Mouse (Mus musculus) retina, adult 2 months (tissue): ENCODE measurements at regions not wholly inside any gene's neighbourhood (a gene's known extent, or its start where the extent isn't known, plus 50 kb on each side); places are given as distances from the start of the nearest gene placed in this dataset.

Source experiments
- DNase-seq: peaks from one replicate; pipeline ENCODE4 v3.0.0-alpha.2; 2012; ENCODE audit warnings: low read depth, low spot score

GRCm38 (mm10) chr4:55203731-55204710, 145.8 kb upstream of the Rad23b start:
- no peak for DNase-seq

GRCm38 (mm10) chr4:55206226-55206625, 143.6 kb upstream of the Rad23b start:
- no peak for DNase-seq

- DNase-seq, result no peak
These were observed 142.0 kb upstream of the Rad23b start for GRCm38 (mm10) chr4:55207749-55208385.

GRCm38 (mm10) chr4:55208386-55209345, 141.2 kb upstream of the Rad23b start:
- DNase-seq, result no peak

- DNase-seq, result no peak
These were observed 134.2 kb upstream of the Rad23b start for GRCm38 (mm10) chr4:55215425-55216174.

GRCm38 (mm10) chr4:55216175-55216545, 133.7 kb upstream of the Rad23b start:
- peak; percentile 69 for DNase-seq

GRCm38 (mm10) chr4:55225766-55226165, 124.1 kb upstream of the Rad23b start:
- no peak for DNase-seq

GRCm38 (mm10) chr4:55227394-55227793, 122.4 kb upstream of the Rad23b start:
- DNase-seq, result no peak

GRCm38 (mm10) chr4:55231522-55231921, 118.3 kb upstream of the Rad23b start:
- DNase-seq, result no peak

GRCm38 (mm10) chr4:55237856-55238255, 112.0 kb upstream of the Rad23b start:
- DNase-seq, result no peak

- DNase-seq, result peak; percentile 60
These were observed 109.4 kb upstream of the Rad23b start for GRCm38 (mm10) chr4:55240450-55240849.

GRCm38 (mm10) chr4:55242331-55242730, 107.5 kb upstream of the Rad23b start:
- no peak for DNase-seq

GRCm38 (mm10) chr4:55243091-55244058, 106.5 kb upstream of the Rad23b start:
- DNase-seq, result no peak

- DNase-seq, result no peak
These were observed 104.1 kb upstream of the Rad23b start for GRCm38 (mm10) chr4:55245789-55246188.

GRCm38 (mm10) chr4:55250334-55250733, 99.5 kb upstream of the Rad23b start:
- DNase-seq, result no peak

- no peak for DNase-seq
These were observed 98.3 kb upstream of the Rad23b start for GRCm38 (mm10) chr4:55251546-55251945.

GRCm38 (mm10) chr4:55253769-55254168, 96.1 kb upstream of the Rad23b start:
- DNase-seq, result no peak

GRCm38 (mm10) chr4:55271965-55272630, 77.7 kb upstream of the Rad23b start:
- no peak for DNase-seq

- no peak for DNase-seq
These were observed 73.4 kb upstream of the Rad23b start for GRCm38 (mm10) chr4:55276300-55276952.
